Mouse (Mus musculus): ENCODE results near the gene Spsb1. TPM values are rescaled to one million over a fixed set of nuclear protein-coding genes. Genes with fewer than 3 reads are reported as not detected.

The Spsb1 gene
- polyA plus RNA-seq, 1 experiment from 2014 or later = 26.5 TPM

GRCm38 (mm10) chr4:149968526-149968925 lies 13.7 kb upstream of the Spsb1 start:
- Histone ChIP-seq H3K9me3 (ENCODE audit: control insufficient read depth) (no peaks in the 10 kb centered on the region), H3K36me3 (ENCODE audit: control insufficient read depth, insufficient read depth) (no peaks in the 10 kb centered on the region), H3K9ac (ENCODE audit: low read depth, low read length) (no peak overlapping the region), H3K4me1 (replicated peaks; ENCODE audit: control insufficient read depth, insufficient read depth, low read length) (peaks cover 9% of the 10 kb centered on the region), H3K27ac (ENCODE audit: low read depth, low read length) (no peak overlapping the region), H3K27me3 (replicated peaks; ENCODE audit: control insufficient read depth, insufficient read depth, low read length) (no peaks in the 10 kb centered on the region), H3K4me2 (replicated peaks; ENCODE audit: low read depth) (no peak overlapping the region), H3K4me3 (ENCODE audit: low read depth, low read length) (no peak overlapping the region)
- ATAC-seq = no peak
- no peak for TF ChIP-seq CTCF (IDR thresholded peaks at IDR 0.05; ENCODE audit: low read depth)
- 53% methylated on average over 6 of the region's 6 CpGs for WGBS

DNA sequence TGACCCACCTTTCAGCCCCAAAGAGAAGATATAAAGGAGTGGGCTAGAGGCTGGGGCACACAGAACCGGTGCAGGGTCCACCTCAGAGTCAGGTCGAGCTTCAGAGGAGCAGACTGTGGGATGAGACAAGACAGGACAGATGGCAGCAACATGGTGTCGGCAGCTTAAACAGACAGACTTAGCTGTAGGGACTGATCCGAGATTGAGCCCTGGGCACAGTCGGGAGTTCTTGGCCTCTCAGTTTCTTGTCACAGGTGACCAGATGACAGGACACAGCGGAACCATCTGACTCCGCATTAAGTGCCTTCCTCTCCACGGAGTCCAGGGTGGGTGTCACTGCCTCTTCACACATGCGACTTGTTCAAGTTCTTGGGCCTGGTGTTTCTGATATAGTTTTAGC lies 12.1 kb upstream of the Spsb1 start:
- 93% methylated on average over 9 of the region's 9 CpGs for WGBS
- H3K4me3 ChIP-seq (ENCODE audit: low read depth, low read length) = no peak overlapping the region
- no peak overlapping the region for H3K27ac ChIP-seq (ENCODE audit: low read depth, low read length)
- no peak for ATAC-seq
- no peaks in the 10 kb centered on the region for H3K36me3 ChIP-seq (ENCODE audit: control insufficient read depth, insufficient read depth)
- TF ChIP-seq CTCF (IDR thresholded peaks at IDR 0.05; ENCODE audit: low read depth) = no peak
- peaks cover 9% of the 10 kb centered on the region for H3K4me1 ChIP-seq (replicated peaks; ENCODE audit: control insufficient read depth, insufficient read depth, low read length)
- no peaks in the 10 kb centered on the region for H3K27me3 ChIP-seq (replicated peaks; ENCODE audit: control insufficient read depth, insufficient read depth, low read length)
- H3K9ac ChIP-seq (ENCODE audit: low read depth, low read length) = no peak overlapping the region
- H3K4me2 ChIP-seq (replicated peaks; ENCODE audit: low read depth) = no peak overlapping the region
- H3K9me3 ChIP-seq (ENCODE audit: control insufficient read depth) = no peaks in the 10 kb centered on the region

DNA sequence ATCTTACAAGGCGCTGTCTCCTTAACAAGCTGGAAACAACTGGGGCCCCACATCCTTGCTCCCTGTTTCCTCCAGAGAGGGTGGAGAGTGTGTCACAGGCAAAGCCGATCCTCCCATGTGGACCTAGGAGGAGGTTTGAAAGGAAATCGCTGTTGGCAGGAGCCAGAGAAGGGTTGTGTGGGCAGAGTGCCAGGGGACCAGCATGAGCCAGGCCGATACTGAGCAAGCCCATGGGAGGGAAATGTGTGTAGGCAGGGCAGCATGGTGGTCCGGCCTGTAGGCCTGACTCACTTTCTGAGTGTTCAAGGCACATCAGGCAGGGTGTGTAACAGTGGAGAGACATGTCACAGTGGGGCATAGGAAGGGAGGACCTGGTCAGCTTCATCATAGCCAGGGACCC lies 11.4 kb upstream of the Spsb1 start:
- no peaks in the 10 kb centered on the region for H3K36me3 ChIP-seq (ENCODE audit: control insufficient read depth, insufficient read depth)
- WGBS = 48% methylated on average over 5 of the region's 5 CpGs
- H3K9me3 ChIP-seq (ENCODE audit: control insufficient read depth) = no peaks in the 10 kb centered on the region
- no peak overlapping the region for H3K4me2 ChIP-seq (replicated peaks; ENCODE audit: low read depth)
- no peak overlapping the region for H3K27ac ChIP-seq (ENCODE audit: low read depth, low read length)
- no peak overlapping the region for H3K4me3 ChIP-seq (ENCODE audit: low read depth, low read length)
- H3K27me3 ChIP-seq (replicated peaks; ENCODE audit: control insufficient read depth, insufficient read depth, low read length) = no peaks in the 10 kb centered on the region
- H3K9ac ChIP-seq (ENCODE audit: low read depth, low read length) = no peak overlapping the region
- no peak for TF ChIP-seq CTCF (IDR thresholded peaks at IDR 0.05; ENCODE audit: low read depth)
- no peak for ATAC-seq
- peaks cover 9% of the 10 kb centered on the region for H3K4me1 ChIP-seq (replicated peaks; ENCODE audit: control insufficient read depth, insufficient read depth, low read length)

GRCm38 (mm10) chr4:149965672-149966071 lies 10.8 kb upstream of the Spsb1 start:
- H3K4me1 ChIP-seq (replicated peaks; ENCODE audit: control insufficient read depth, insufficient read depth, low read length) = peaks cover 9% of the 10 kb centered on the region
- H3K27ac ChIP-seq (ENCODE audit: low read depth, low read length) = no peak overlapping the region
- H3K4me3 ChIP-seq (ENCODE audit: low read depth, low read length) = no peak overlapping the region
- no peaks in the 10 kb centered on the region for H3K27me3 ChIP-seq (replicated peaks; ENCODE audit: control insufficient read depth, insufficient read depth, low read length)
- H3K36me3 ChIP-seq (ENCODE audit: control insufficient read depth, insufficient read depth) = no peaks in the 10 kb centered on the region
- no peaks in the 10 kb centered on the region for H3K9me3 ChIP-seq (ENCODE audit: control insufficient read depth)
- WGBS = 47% methylated on average over 6 of the region's 6 CpGs
- no peak overlapping the region for H3K9ac ChIP-seq (ENCODE audit: low read depth, low read length)
- ATAC-seq = 0 out of 2 replicates have a peak, but pooled peaks have one; percentile 17
- H3K4me2 ChIP-seq (replicated peaks; ENCODE audit: low read depth) = no peak overlapping the region; the same call in 1 of the 2 replicates
- no peak for TF ChIP-seq CTCF (IDR thresholded peaks at IDR 0.05; ENCODE audit: low read depth)

DNA sequence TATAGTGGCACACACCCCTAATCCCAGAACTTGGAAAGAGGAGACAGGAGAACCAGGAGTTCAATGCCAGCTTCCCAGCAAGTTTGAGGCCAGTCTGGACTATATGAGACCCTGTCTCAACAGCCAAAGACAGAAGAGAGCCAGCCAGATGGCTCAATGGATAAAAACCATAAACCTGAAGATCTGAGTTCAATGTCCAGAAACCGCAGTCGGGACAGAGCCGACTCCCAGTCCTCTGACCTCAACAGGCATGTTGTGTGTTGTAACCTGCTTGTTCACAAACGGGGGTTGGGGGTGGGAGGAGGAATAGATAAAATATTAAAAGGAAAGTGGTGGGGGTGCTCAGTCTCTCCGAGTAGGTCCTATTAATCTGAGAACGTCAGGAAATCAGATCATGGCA lies 10.4 kb upstream of the Spsb1 start:
- Histone ChIP-seq H3K36me3 (ENCODE audit: control insufficient read depth, insufficient read depth) (no peaks in the 10 kb centered on the region), H3K9me3 (ENCODE audit: control insufficient read depth) (no peaks in the 10 kb centered on the region), H3K4me2 (replicated peaks; ENCODE audit: low read depth) (no peak overlapping the region; the same call in 1 of the 2 replicates), H3K9ac (ENCODE audit: low read depth, low read length) (no peak overlapping the region), H3K27me3 (replicated peaks; ENCODE audit: control insufficient read depth, insufficient read depth, low read length) (no peaks in the 10 kb centered on the region), H3K27ac (ENCODE audit: low read depth, low read length) (no peak overlapping the region), H3K4me3 (ENCODE audit: low read depth, low read length) (no peak overlapping the region), H3K4me1 (replicated peaks; ENCODE audit: control insufficient read depth, insufficient read depth, low read length) (peaks cover 9% of the 10 kb centered on the region)
- ATAC-seq = peak; percentile 44
- TF ChIP-seq CTCF (IDR thresholded peaks at IDR 0.05; ENCODE audit: low read depth) = no peak
- 33% methylated on average over 6 of the region's 6 CpGs for WGBS

DNA sequence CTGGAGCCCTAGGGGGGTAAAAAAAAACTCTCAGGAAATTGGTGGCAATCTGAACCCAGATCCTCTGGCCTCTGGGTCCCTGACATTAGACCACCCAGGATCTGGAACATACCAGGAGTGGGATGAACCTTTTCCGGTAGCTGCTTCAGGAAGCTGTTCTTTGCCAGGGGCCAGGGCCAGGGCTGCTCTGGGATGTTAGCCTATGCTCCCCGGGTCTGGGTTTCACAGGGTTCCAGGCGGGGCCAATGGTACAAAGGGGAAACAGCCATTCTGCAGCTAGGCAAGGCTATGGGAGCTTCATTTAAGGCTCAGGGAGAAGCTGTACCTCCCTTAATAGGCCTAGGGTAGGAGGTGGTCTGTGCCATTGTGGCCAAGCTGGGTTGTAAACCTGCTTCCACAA lies 9.9 kb upstream of the Spsb1 start:
- Histone ChIP-seq H3K27me3 (replicated peaks; ENCODE audit: control insufficient read depth, insufficient read depth, low read length) (no peaks in the 10 kb centered on the region), H3K4me1 (replicated peaks; ENCODE audit: control insufficient read depth, insufficient read depth, low read length) (peaks cover 9% of the 10 kb centered on the region), H3K9ac (ENCODE audit: low read depth, low read length) (no peak overlapping the region), H3K27ac (ENCODE audit: low read depth, low read length) (0 out of 2 replicates have a peak overlapping the region, but pooled peaks have one; percentile 7), H3K9me3 (ENCODE audit: control insufficient read depth) (no peaks in the 10 kb centered on the region), H3K36me3 (ENCODE audit: control insufficient read depth, insufficient read depth) (no peaks in the 10 kb centered on the region), H3K4me2 (replicated peaks; ENCODE audit: low read depth) (no peak overlapping the region), H3K4me3 (ENCODE audit: low read depth, low read length) (no peak overlapping the region)
- no peak for TF ChIP-seq CTCF (IDR thresholded peaks at IDR 0.05; ENCODE audit: low read depth)
- ATAC-seq = 0 out of 2 replicates have a peak, but pooled peaks have one; percentile 18
- 38% methylated on average over 3 of the region's 3 CpGs for WGBS

DNA sequence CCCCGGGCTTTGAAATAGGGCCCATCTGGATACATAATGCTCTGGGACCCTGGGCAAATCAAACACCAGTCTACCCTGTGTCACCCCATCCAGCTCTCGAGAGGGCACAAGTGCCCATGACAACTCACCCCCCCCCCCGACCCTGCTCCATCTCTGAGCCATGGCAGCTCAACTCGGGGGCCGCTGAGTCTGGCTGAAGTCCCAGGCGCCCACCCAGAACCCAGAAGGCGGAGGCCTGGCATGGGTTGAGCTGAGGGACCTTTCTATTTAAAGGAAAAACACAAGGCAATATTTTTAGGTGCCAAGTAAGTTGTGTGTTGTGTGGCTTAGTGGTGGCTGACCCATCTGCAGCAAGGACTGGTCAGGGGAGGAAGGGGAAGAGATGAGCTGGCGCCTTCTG lies 9.4 kb upstream of the Spsb1 start:
- TF ChIP-seq CTCF (IDR thresholded peaks at IDR 0.05; ENCODE audit: low read depth) = no peak
- Histone ChIP-seq H3K4me2 (replicated peaks; ENCODE audit: low read depth) (no peak overlapping the region), H3K27me3 (replicated peaks; ENCODE audit: control insufficient read depth, insufficient read depth, low read length) (no peaks in the 10 kb centered on the region), H3K9ac (ENCODE audit: low read depth, low read length) (no peak overlapping the region), H3K4me1 (replicated peaks; ENCODE audit: control insufficient read depth, insufficient read depth, low read length) (peaks cover 9% of the 10 kb centered on the region), H3K36me3 (ENCODE audit: control insufficient read depth, insufficient read depth) (no peaks in the 10 kb centered on the region), H3K4me3 (ENCODE audit: low read depth, low read length) (no peak overlapping the region), H3K27ac (ENCODE audit: low read depth, low read length) (no peak overlapping the region), H3K9me3 (ENCODE audit: control insufficient read depth) (no peaks in the 10 kb centered on the region)
- WGBS = 91% methylated on average over 8 of the region's 8 CpGs
- ATAC-seq = no peak

All from intestine, postnatal 0 days (tissue).